Mouse (Mus musculus): ENCODE measurements around the gene Psma1. TPM values are rescaled to one million over a fixed set of nuclear protein-coding genes. Genes with fewer than 3 reads are reported as not detected.

Psma1 gene
- polyA plus RNA-seq, 1 experiment, result 4.9 TPM

DNA sequence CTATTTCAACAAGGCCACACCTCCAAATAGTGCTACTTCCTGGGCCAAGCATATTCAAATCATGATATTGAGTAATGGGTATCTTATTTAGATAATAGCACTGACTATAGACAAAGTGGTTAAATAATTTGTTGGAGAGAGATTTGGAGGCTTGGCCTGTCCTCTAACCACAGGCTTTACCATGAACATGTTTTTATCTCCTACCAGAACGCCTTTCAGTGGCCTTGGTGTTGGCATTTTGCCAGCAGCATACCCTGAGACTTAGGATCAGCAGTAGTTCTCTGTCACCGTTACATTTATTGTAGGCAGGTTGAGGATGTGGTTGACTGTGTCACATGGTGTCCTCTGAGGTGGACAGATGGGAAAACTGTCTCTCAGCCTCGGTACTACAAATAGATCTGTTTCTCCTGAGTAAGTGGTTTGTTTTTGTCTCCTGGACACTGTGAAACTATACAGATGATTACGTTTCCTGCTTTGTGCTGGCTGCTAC lies 25.4 kb upstream of the Psma1 start:
- Histone ChIP-seq H3K4me3 (replicated peaks) (peak overlapping the region; percentile 38), H3K9me3 (no peaks in the 10 kb centered on the region), H3K27me3 (replicated peaks) (no peaks in the 10 kb centered on the region), H3K36me3 (replicated peaks; ENCODE audit: low read length) (no peaks in the 10 kb centered on the region), H3K4me1 (peaks cover 60% of the 10 kb centered on the region)
- TF ChIP-seq FLI1 (IDR thresholded peaks at IDR 0.05; ENCODE audit: low read length), result no peak
- TF ChIP-seq GATA1 (IDR thresholded peaks at IDR 0.05; ENCODE audit: borderline replicate concordance, low read length), result no peak

DNA sequence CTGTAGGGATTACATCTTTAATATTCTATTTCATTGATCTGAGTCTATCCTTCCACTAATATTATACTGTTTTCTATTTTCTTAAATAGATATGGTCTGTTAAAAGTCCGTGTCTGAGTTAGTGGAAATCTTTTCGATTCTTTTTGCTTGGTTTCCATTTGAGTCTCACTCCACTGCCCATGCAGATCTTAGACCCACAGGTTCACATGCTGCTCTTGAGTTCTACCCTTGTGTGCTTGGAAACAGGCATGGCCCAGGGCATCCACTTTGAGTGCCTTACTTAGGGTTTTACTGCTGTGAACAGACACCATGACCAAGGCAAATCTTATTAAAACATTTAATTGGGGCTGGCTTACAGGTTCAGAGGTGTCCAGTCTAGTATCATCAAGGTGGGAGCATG lies 24.9 kb upstream of the Psma1 start:
- Histone ChIP-seq H3K36me3 (replicated peaks; ENCODE audit: low read length) (no peaks in the 10 kb centered on the region), H3K4me1 (peaks cover 58% of the 10 kb centered on the region), H3K4me3 (replicated peaks) (no peak overlapping the region), H3K27me3 (replicated peaks) (no peaks in the 10 kb centered on the region), H3K9me3 (no peaks in the 10 kb centered on the region)
- TF ChIP-seq GATA1 (IDR thresholded peaks at IDR 0.05; ENCODE audit: borderline replicate concordance, low read length), result no peak
- TF ChIP-seq FLI1 (IDR thresholded peaks at IDR 0.05; ENCODE audit: low read length), result no peak

DNA sequence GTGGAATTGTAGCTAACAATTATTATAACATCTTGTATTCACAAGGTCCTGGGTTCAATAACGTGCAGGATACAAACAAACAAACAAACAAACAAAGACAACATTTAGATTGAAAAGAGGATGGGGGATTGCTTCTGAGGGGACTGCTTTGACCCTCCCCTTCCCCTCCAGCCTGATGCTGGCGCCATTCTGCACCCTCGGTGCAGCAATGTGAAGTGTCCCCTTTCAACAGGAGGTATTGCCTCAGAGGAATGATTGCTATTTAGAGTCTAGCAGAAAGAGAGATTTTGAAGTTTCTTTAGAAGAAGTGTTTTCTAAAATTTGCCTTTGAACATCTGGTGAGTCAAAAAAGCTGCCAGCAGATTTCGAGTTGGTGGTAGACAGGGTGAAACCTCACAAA lies 23.3 kb upstream of the Psma1 start:
- Histone ChIP-seq H3K27me3 (replicated peaks) (no peaks in the 10 kb centered on the region), H3K4me3 (replicated peaks) (no peak overlapping the region), H3K4me1 (peaks cover 65% of the 10 kb centered on the region), H3K36me3 (replicated peaks; ENCODE audit: low read length) (no peaks in the 10 kb centered on the region), H3K9me3 (no peaks in the 10 kb centered on the region)
- TF ChIP-seq FLI1 (IDR thresholded peaks at IDR 0.05; ENCODE audit: low read length), result no peak
- TF ChIP-seq GATA1 (IDR thresholded peaks at IDR 0.05; ENCODE audit: borderline replicate concordance, low read length), result no peak

DNA sequence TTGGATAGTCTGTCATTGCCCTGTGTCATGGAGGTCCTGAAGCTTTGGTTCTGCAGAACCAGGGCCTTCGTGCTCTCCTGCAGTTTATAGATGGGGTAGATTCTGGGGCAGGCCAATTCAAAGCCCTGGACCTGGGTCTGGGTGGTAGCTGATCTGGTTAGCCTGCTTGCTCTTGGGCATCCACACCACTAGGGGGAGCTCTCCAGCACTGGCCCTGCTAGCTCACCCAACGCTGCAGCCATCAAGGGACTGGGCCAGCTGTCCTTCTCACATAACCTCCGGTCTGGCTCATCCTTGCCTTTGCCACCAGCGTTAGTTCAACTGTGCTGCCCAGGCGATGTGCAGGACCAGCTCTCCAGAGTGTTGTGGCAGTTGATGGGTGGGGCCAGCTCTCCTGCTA lies 18.8 kb upstream of the Psma1 start:
- Histone ChIP-seq H3K27me3 (replicated peaks) (no peaks in the 10 kb centered on the region), H3K36me3 (replicated peaks; ENCODE audit: low read length) (no peaks in the 10 kb centered on the region), H3K4me1 (peaks cover 64% of the 10 kb centered on the region), H3K4me3 (replicated peaks) (peak overlapping the region; percentile 29), H3K9me3 (no peaks in the 10 kb centered on the region)
- no peak for TF ChIP-seq FLI1 (IDR thresholded peaks at IDR 0.05; ENCODE audit: low read length)
- no peak for TF ChIP-seq GATA1 (IDR thresholded peaks at IDR 0.05; ENCODE audit: borderline replicate concordance, low read length)

DNA sequence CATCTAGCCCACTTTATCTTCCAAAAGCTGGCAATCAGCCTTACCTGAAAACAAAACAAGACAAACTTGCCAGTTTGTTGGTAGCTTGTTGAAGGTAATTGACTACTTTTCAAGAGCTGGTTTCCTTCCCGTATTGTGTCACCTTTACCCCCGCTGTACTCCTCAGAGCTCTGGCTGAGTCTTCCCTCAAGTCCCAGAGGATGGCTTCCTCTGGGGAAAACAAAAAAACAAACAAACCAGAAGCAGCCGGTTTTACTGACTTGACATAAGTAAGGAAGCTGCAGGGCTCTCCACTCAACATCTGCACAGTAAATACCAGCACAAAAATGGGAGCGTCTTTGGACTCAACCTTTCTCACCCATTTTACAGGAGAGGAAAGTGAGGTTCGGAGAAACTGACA lies 18.0 kb upstream of the Psma1 start:
- H3K9me3 ChIP-seq, result no peaks in the 10 kb centered on the region
- no peaks in the 10 kb centered on the region for H3K27me3 ChIP-seq (replicated peaks)
- TF ChIP-seq GATA1 (IDR thresholded peaks at IDR 0.05; ENCODE audit: borderline replicate concordance, low read length), result no peak
- no peak for TF ChIP-seq FLI1 (IDR thresholded peaks at IDR 0.05; ENCODE audit: low read length)
- no peak overlapping the region for H3K4me3 ChIP-seq (replicated peaks)
- peaks cover 63% of the 10 kb centered on the region for H3K4me1 ChIP-seq
- no peaks in the 10 kb centered on the region for H3K36me3 ChIP-seq (replicated peaks; ENCODE audit: low read length)

DNA sequence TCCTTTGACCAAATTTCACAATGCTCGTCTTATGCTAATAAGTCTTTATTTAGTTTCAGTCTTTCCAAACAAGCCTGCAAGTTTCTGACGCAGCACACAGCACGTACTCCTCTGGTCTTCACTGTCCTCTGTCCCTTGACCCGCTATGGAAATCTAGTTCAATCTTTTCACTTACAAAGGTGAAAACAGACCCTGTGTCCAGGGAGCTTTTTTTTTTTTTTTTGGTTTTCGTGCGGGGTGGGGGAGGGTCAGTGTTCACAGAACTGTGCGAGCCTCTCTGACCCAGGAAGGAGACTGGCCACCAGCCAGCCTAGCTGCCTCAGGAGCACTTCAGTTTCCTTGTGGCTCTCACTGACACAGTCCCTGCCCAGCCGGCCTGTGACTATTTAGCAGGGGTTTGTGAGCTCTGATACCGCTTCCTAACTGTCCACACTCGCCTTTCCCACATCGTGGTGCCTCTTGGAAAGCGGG lies 16.6 kb upstream of the Psma1 start:
- Histone ChIP-seq H3K4me1 (peaks cover 60% of the 10 kb centered on the region), H3K9me3 (no peaks in the 10 kb centered on the region)

DNA sequence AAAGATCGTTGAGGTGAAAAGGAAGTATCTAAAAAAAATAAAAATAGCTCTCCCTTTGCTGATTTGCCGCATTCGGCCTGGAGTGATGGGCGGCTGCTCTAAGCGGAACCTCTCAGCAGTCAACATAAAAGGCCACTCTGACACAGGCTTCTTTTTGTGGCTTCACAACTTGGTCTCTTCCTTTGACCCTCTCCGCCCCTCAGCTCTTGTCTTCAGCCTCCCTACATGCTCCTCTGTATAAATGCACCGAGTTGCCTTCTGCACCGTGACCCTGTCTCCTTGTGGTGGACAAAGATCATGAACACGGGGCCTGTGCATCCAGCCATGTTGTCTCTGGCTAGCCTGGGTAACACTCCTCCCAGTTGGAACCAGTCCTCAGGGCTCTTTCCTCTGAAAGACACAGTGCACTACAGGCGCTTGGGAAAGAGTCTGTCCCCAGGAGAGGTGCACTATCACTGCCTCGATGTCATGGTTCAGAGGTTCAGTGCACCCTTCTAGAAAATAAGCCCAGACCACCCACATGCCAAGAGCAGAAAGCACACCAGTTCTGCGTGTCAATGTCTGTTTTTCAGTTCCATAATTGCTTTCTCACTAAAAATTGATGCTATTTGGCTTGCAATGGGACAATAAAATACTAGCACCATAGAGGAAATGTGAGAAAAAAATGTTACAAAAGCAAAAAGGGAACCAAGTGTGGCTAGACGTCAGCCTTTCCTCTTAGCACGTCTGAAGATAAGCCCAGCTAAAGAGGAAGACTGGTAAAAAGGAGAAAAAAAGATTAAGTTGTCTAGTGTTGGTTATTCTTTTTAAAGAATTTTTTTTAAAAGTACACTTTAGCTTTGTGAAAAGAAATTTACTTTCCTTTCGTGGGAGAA lies 15.8 kb upstream of the Psma1 start:
- peaks cover 52% of the 10 kb centered on the region for H3K4me1 ChIP-seq
- TF ChIP-seq FLI1 (IDR thresholded peaks at IDR 0.05; ENCODE audit: low read length), result no peak
- no peak for TF ChIP-seq GATA1 (IDR thresholded peaks at IDR 0.05; ENCODE audit: borderline replicate concordance, low read length)
- no peaks in the 10 kb centered on the region for H3K27me3 ChIP-seq (replicated peaks)
- H3K36me3 ChIP-seq (replicated peaks; ENCODE audit: low read length), result no peaks in the 10 kb centered on the region
- H3K9me3 ChIP-seq, result no peaks in the 10 kb centered on the region
- peak overlapping the region; percentile 87 for H3K4me3 ChIP-seq (replicated peaks)

More for the DNA sequence above, 16.6 kb upstream of the Psma1 start:
- peak overlapping the region; percentile 87 for H3K4me3 ChIP-seq (replicated peaks)
- no peak for TF ChIP-seq GATA1 (IDR thresholded peaks at IDR 0.05; ENCODE audit: borderline replicate concordance, low read length)
- TF ChIP-seq FLI1 (IDR thresholded peaks at IDR 0.05; ENCODE audit: low read length), result no peak
- H3K36me3 ChIP-seq (replicated peaks; ENCODE audit: low read length), result no peaks in the 10 kb centered on the region
- no peaks in the 10 kb centered on the region for H3K27me3 ChIP-seq (replicated peaks)

DNA sequence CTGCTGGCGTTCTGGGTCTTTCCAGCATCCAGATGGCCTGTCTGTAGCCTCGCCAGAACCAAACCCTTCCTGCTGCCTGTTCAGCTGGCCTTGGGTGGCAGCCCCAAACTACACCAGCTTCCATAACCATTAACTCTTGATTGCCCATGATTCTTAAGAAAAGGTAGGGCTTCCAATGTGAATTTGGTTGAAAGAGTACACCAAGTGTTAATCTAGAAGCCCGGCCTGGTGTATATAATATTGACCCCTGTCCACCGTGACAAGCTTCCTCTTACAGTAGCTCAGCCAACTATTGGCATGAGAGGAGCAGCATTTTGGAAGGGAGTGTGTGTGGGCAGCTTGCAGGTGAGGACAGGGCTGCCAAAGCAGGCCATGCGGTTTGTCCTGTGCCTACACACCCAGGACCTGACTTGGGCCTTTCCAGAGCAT lies 14.2 kb upstream of the Psma1 start:
- Histone ChIP-seq H3K9me3 (no peaks in the 10 kb centered on the region), H3K36me3 (replicated peaks; ENCODE audit: low read length) (no peaks in the 10 kb centered on the region), H3K4me3 (replicated peaks) (no peak overlapping the region), H3K27me3 (replicated peaks) (no peaks in the 10 kb centered on the region), H3K4me1 (peaks cover 55% of the 10 kb centered on the region)
- TF ChIP-seq FLI1 (IDR thresholded peaks at IDR 0.05; ENCODE audit: low read length) (no peak), GATA1 (IDR thresholded peaks at IDR 0.05; ENCODE audit: borderline replicate concordance, low read length) (no peak)

DNA sequence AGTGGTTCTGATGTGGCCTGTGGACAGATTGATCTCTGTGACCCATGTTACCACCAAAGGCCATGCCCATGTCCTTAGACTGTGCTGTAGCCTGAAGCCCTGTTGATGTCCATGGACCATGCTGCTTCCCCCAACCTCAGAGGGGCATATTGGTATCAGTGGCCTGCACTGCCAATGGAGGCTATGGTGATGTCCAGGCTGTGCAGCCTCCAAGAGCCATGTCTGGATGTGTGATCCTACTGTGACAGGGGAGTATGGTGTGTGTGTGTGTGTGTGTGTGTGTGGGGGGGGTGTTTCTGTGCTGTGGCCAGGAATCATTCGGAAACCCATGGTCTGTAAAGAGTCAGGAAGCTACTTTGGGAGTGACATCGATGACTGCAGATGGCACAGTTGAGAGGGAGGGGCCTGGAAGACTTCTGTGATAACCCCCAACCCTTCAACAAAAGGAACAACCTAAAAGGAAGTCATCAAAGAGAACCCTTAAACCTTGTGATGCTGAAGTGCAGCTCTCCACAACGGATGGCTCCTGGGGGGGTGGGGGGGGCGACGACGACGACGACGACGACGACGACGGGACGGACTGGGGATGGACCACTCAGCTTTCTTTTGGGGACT lies 8.5 kb upstream of the Psma1 start:
- Histone ChIP-seq H3K36me3 (replicated peaks; ENCODE audit: low read length) (no peaks in the 10 kb centered on the region), H3K27me3 (replicated peaks) (no peaks in the 10 kb centered on the region), H3K9me3 (no peaks in the 10 kb centered on the region), H3K4me1 (peaks cover 29% of the 10 kb centered on the region), H3K4me3 (replicated peaks) (peak overlapping the region; percentile 28)
- no peak for TF ChIP-seq GATA1 (IDR thresholded peaks at IDR 0.05; ENCODE audit: borderline replicate concordance, low read length)
- TF ChIP-seq FLI1 (IDR thresholded peaks at IDR 0.05; ENCODE audit: low read length), result no peak

DNA sequence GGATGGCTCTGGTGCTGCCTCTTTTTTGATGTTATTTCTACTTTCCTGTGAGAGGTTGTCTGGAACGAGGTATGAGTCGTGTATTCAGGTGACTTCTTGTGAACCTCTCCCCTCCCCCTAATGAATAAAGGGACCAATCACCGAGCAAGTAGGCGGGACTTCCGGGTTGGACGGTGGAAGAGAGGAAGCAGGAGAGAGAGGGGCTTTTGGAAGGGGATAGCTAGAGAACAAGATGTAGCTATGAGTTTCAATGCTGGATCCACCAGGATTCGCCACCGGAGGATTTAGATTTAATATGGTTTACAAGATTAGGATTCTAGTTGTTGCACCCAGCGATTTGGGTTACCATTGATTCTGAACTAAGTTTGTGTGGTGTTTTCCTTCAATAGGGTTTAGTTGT lies 7.1 kb upstream of the Psma1 start:
- H3K36me3 ChIP-seq (replicated peaks; ENCODE audit: low read length), result no peaks in the 10 kb centered on the region
- TF ChIP-seq GATA1 (IDR thresholded peaks at IDR 0.05; ENCODE audit: borderline replicate concordance, low read length), result no peak
- no peak for TF ChIP-seq FLI1 (IDR thresholded peaks at IDR 0.05; ENCODE audit: low read length)
- no peak overlapping the region for H3K4me3 ChIP-seq (replicated peaks)
- H3K27me3 ChIP-seq (replicated peaks), result no peaks in the 10 kb centered on the region
- peaks cover 29% of the 10 kb centered on the region for H3K4me1 ChIP-seq
- no peaks in the 10 kb centered on the region for H3K9me3 ChIP-seq

All from megakaryocyte, embryonic 14.5 days (primary cell).